Mouse (Mus musculus) Muller cell, postnatal 12 days (primary cell): ENCODE measurements around the gene Rbfox2.
A peak's percentile ranks its signal among the peaks of the same experiment; 100 is the strongest.
"Not testable (repeated sequence)": the region's sequence is repeated elsewhere in the genome, so short reads cannot be mapped to it uniquely, and the experiment has no call there.

Experiments used
- DNase-seq: peaks from one replicate; pipeline ENCODE4 v3.0.0-alpha.2; 2015; ENCODE audit errors: inconsistent ontology term

The Rbfox2 gene

DNA sequence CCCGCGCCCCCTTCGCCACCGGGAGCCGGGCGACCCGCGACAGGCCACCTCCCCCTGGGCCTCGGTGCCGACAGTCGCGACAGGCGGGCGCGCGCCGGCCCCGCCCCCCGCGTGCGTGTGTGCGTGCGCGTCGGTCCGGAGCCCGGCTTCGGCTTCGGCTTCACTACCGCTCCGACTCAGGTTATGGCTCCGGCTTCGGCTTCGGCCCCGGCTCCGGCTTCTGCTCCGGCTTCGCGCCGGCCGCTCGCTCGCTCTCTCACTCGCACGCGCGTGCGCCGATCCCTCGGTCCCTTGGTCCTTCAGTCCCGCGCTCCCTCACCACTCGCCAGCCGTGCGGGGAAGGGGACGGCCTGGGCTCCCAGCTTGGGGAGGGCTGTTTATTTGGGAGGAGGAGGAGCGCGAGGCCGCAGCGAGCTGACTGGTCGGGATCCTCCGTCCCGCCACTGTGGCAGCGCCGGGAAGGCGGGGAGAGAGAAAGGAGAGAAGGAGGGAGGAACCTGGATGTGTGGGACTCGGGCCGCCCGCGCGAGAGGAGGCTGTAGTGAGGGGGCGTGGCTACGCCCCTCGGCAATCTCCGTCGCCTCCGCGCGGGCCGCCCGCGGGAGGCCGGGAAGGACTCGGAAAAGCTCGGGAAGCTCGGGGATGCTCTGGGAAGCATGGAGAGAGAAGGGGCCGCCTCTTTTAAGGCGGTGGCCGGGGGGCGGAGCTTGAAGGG, at the start of gene Rbfox2:
TSS of gene Rbfox2 (minus strand) at position 458 of the 715 bp plus-strand sequence.
- DNase-seq, result peak; percentile 100

DNA sequence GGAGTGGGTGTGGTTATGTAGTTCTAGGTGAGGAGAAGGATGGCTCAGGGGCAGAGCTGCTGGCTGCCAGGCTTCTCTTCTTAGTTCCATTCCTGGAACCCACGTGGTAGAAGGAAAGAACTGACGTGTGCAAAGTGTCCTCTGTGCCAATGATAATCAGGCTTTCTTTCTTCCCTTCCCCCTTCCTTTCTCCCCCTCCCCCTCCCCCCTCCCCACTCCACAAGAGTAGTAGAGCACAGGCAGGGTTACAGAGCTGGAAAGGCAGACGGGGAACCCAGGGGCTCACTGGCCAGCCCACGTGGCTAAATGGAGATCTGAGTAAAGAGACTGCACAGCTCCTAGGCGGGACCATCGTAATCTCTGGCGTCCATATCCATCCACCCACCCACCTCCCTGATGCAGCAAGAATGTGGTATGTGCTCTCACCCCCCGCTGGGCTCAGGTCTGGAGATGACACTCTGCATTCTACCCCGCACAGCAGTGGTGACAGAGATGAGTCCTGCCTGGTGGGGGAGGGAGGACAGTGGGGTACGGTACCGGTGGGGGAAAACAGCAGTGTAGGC, 49.5 kb upstream of the Rbfox2 start:
- peak; percentile 53 for DNase-seq

DNA sequence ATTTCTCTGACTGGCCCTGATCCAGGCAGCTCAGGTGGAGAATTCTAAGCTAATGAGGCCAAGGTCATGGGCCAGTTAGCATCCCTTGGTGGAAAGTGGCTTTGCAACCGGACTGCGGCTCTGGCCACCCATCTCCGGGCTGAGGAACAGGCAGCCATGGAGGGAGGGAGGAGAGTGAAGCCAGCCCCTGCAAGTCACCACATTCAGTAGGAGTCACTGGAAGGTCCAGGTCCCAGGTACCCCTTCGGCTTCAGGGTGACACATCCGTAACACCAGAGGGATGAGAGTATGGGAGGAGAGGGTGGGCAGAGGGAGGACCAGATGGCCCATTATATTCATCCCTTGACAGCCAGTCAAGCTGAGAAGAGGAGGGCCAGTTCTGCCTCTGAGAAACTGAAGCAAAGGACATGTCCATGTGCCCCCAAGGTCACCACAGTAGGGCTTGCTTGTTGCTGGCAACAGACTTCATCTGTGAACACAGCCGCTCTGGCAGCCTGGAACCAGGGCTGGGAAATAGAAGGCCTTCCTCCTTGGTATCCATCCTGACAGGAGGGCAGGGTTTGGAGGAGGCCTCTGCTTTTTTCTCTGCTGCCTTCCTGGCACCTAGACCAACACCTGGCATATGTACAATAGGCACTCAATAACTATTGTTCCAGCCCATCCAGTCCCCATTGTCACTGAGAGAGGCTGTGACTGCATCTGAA, 48.2 kb upstream of the Rbfox2 start:
- DNase-seq, result no peak

DNA sequence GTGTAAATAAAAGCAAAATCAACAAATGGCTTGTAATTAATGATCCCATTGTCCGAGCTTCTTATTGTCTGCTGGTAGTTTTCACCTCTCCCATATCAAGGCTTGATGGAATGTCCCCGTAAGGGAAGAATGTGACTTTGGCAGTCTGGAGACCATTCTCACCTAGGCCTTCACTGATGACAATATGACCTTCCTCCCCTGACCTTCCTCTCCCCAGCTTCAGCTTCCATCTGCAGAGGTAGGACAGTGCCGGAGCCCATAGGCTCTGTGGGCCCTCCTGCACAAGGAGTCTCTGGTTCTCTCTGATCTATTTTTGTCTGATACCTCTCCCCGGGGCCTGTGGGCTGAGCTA, 47.7 kb upstream of the Rbfox2 start:
- no peak for DNase-seq

DNA sequence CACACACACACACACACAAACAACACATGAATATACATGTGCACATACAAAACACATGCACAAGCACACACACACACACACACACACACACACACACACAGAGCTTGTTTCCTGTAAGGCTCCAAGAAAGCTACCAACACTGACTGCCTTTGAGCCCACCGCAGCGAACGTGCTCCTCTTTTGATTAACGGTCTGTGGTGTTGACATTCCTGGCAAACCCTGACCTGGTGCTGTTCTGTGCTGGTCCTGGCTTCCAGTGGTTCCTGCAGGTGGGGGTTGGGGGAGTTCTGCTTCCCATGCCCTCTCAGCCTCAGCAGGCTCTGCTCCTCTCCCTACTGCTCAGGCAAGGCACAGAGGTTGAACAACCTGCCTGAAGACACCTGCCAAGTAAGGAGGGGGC, 47.0 kb upstream of the Rbfox2 start:
- no peak for DNase-seq

DNA sequence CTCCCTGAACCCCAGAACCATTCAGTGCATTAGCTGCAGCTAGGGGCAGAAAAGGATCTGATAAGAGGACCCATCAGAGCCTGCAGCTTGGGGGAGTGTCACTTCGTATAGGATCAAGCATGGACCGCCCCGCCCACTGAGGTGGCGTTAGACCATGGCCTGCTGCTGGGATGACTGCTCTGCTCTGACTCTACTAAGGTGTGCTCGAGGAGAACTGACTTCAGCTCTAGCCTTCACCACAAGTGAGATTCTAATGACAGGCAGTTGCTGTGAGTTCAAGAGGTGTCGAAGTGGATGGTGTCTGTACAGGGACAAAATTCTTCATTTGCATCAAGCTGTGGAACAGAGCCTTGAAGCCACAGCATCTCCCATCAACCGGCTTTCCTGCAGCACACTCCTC, 46.1 kb upstream of the Rbfox2 start:
- DNase-seq, result no peak

DNA sequence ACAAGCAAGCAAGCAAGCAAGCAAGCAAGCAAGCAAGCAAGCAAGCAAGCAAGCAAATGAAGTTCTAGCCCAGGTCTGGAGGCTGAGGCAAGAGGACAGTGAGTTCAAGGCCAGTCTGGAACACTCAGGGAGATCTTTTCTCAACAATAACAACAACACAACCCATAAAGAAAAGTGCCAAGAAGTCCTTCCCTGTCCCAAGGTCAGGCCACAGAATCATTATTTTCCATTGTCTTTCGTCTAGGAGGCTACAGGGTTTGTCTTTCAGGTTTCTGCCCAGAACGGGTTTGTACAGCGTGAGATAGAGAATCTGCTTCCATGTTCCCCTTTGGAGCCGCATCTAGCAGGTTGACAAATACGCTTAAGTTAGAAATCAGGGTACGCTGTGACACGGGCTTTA, 43.3 kb upstream of the Rbfox2 start:
- no peak for DNase-seq

DNA sequence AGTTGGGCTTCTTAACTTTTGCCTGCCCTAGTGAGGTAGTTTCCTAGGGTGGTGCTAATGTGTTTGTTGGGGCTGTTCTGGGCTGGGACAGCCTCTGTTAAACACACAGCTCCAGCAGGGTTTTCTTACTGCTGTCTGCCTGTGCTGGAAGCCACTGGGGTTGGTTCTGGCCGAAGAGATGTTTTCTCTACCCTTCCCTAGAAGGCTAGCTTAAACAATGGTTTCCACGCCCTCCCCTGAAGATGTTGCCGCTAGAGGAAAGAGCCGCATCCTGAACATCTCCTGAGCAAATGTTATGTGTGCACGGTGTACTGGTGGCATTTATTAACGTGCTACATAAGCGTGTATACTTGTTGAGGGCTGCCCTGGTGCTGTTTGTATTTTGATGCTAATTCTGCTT, 41.3 kb upstream of the Rbfox2 start:
- DNase-seq, result no peak

DNA sequence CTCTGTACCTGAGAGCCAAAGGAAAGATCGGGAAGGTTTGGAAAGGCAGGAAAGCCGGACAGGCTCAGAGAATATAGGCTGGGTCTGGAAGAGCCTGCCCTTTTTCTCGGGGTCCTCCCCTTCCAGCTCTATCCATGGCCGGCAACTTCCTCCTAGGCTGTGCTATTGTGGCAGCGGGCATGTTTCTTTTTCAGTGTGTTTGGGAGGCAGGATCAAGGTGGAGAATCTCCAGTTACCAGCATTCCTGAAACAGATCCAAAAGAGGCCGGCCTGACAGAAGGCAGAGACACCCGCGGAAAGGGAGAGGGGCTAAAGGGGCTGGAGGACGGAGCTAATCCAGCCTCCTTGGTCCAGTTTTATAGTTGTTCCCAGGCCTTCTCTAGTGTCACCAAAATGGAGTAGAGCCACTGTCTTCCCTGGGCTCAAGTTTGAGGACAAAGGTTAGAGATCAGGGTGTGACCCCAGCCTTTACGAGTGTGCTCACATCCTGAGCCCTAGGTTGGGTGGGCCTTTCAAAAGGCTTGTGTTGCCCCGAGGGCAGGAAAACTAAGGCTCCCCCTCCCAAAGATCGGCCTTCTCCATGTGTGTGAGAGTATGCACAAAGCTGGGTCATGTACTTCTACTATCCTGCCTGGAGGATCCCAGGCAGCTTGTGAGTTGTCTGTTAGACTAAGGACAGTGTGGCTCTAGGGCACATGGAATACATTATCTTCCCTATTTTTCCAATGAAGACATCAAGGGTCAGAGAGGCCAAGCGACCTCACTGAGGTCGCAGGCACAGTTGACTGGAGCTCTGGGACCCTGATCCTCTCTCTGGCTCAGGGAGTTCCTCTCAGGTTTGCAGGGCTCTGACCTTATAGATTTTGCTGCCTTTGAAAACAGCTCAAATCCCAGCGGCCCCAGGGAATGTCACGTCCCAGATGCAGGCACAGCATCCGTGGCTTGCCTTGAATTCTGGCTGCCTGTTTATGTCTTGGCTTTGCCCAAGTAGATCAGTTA, 37.6 kb upstream of the Rbfox2 start:
- DNase-seq, result no peak

DNA sequence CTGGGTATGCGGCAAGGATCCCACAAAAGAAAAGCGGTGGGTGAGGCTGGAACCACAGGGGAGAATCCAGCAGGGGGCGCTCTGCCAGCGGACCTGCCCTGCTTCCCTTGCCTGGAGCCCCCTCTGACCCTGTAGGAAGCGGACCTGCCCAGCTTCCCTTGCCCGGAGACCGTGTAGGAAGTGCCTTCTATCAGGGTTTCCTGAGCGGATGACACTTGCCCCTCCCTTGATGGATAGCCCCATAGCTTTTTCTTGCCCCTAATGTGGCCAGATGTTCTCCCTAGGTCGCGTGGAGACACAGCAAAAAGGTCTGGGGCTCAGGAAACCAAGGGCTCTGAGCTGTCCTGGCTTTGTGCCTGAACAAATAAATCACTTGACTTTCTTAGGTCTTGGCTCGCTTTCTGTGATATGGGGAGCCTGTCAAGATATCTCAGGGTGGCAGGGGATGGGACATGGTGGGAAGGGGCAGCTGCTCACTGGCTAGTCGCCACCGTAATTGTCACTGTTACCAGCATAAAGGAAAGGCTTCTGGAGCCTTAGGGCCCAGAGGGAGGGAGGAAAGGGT, 36.8 kb upstream of the Rbfox2 start:
- no peak for DNase-seq

DNA sequence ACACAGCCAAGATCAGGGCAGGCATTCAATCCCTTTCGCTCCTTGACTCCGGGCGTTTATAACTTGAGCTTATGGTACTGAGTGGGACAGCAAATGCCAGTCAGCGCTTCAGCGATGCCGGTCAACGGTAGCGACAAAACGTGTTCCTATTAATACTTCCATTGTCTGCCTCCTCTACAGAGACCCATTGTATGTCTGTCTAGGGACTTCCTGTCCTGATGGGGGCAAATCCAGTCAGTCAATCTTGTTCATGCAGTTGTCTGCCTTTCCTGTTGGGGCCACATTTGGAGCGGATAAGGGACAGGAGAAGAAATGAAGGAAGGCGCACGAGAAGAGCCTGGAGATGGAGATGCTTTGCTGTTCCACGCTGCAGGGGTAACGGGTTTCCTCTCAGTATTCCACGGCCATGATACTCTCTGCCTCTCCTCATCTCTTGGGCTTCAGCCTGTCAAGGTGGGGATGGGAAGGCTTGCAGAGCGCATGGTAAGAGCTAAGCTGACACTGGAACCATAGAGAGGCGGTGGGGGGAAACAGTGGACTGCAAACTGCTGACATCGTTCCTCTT, 36.2 kb upstream of the Rbfox2 start:
- peak; percentile 46 for DNase-seq

DNA sequence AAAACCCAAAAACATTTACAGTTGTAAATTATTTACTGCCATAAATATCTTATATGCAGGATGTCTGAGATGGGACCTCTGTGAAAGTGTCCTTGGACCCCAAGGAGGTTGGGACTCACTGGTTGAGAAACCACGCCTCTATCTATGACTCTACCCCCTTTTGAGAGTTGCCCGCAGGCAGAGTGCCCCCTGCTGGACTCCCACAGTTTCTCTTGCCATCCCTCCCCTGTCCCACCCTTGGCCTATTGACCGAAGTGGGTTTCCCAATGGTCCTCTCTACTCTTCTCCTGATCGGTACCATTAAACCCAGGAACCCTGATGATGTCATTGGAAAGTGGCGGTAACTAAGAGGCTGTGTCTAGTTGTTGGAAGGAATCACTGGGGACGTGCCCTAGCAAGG, 35.2 kb upstream of the Rbfox2 start:
- DNase-seq, result no peak

DNA sequence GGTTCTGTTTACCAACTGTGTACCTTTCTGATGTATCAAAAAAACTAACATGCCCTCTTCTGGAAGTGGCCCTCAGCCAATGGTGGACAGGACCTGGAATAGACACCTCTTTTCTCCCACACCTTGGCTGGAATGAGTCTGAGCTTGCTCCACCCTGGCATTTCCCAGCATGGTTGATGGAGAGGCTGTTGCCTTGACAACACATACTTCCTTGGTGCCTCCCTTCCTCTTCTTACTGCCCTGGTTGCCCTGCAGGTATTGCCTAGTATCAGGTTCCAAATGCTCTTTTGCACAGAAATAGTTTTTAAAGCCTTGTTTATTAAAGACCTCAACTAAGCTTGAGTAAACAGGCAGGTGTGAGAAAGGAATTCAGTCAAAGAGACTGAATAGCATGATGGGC, 33.8 kb upstream of the Rbfox2 start:
- DNase-seq, result no peak

DNA sequence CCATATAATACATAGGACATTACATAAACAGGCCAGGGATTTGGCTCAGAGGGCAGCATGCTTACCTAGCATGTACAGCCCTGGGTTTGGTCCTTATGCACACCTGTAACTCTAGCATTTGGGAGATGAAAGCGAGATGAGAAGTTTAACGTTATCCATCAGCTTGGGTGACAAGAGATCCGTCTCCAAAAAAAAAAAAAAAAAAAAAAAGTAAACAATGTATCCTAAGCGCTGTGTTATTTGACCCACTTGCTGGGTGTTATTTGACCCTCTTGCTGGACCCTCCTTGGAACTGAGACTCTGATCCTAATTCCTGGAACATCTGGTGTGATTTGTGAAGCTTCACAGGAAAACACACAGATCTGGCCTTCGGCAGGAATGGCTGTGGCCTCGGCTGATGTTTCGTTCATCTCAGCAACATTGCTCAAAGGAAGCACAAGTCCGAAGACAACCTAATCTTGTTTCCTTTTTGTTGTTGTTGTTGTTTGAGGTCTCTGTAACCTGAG, 32.2 kb upstream of the Rbfox2 start:
- DNase-seq, result no peak

DNA sequence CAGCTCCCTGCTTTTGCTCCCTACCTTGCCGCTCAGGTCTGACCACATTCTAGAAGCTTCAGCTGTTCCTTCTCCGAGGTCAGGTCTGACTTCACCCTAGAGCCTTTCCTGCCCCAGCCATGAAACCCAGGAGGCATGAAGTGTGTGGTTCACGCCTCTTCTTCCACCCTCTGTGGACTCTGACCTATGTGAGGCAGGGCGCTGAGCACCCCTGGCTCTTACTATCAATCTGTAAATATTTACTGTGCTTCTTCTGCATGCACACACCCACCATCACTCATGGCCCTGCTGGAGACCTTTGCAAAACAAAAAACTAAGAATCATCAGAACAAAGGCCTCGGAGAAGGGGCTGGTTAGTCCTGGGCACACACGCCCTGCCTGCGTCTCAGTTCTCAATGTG, 31.6 kb upstream of the Rbfox2 start:
- DNase-seq, result no peak

DNA sequence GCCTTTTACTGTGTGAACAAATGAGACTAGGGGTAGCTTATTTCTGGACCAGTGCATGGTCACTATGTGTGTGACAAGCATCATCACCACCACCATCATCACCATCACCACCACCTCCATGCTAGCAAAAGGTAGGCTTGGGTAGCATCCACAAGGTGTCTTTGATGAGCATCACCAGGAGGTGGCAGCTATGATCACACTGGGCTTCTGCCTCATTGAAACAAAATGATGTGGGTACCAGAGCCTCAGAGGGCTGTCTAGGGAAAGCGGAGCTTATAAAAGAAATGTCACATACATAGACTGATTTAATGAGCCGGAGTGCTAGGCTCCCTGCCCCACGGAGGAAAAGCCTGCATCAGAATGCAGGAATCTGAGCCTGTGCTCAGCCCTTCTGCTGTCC, 31.1 kb upstream of the Rbfox2 start:
- DNase-seq, result no peak

DNA sequence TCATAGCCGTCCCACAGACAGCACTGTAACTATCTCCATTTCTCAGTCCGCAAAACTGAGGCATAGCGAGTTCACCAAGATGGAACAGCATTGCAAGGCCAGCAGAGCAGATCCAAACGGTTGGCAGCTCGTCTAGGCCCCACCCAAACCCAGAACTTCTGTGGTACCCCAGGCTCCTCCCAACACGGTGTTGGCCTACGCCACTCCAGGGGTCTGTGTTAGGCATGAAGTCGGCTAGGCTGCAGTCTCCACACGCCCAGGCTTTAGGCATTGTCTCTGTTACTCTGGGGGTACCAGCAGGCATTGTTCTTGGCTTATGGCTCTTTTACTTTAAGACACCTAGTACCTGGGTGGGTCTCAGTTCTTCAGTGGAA, 30.2 kb upstream of the Rbfox2 start:
- no peak for DNase-seq

DNA sequence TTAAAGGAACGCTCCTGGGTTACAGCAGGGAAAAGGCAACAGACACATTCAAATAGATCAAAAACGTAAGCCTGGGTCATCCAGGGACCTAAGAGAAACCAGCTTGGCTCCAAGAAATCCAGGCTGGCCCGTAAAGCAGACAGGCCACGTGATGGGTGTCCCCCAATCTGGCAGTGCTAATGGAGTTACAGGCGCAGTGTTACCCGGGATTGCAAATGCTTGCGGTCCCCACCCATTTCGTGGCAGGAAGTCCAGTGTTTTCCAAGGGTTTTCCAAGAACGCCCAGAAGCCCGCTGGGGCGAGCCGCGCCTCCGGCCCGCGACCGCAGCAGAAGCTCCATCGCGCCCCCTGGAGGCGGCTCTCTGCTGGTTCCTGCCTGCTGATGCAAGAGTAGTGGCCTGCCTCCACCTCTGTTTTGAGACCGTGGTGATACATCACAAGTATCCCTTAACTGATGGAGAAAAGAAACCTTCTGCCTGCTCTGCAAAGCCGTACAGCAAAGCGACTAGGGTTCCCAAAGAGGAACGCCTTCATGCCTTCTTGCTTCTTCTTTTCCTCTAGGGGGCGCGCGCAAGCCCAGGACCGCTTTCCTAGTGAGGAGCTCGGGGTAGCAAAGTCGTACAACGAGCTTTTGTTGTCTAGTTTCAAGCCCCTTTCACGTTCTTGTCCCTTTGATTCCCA, 29.6 kb upstream of the Rbfox2 start:
- peak; percentile 89 for DNase-seq

DNA sequence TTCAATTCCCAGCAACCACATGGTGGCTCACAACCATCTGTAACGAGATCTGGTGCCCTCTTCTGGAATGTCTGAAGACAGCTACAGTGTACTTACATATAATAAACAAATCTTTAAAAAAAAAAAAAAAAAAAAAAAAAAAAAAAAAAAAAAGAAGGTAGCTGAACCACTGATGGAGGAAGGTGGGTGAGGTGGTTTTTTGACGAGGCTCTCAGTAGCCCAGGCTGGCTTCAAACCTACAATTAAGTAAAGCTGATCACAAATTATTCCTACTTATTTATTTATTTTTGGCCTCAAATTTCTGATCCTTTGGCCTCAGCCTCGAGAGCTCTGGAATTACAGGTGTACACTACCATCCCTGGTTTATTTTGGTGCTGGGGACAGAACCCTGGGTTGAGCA, 28.4 kb upstream of the Rbfox2 start:
- DNase-seq, result not testable (repeated sequence)

DNA sequence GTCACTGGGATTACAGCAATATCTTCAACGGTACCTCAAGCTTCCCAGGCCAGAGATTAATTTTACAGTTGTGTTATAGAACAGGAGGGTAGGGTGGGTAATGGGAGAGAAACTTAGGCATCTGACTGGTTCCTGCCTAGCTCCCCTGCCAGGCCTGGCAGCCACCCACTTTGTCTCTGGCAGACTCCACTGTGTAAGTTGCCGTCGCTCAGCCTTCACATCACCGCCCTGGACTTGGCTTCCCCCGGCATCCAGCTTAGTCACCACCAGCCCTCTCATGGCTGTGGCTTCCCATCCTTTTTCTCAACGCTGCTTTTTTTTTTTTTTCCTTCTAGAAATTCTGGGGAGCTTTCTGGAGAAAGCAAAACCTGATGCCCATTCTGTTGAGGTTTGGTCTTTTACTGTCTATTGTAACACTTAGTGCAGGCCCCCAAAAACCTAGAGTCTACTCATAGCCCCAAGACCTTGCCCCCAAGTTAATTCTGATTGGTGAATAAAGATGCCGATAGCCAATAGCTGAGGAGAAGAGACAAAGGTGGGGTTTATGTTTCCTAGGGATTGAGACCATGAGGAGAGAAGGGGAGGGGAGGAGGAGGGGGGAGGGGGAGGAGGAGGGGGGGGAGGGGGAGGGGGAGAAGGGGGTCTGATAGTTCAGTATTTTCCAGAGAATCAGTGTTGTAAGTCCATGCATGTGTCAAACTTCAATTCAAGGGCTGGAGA, 25.6 kb upstream of the Rbfox2 start:
- peak; percentile 87 for DNase-seq
